Mouse (Mus musculus) frontal cortex, adult 2 months (tissue): ENCODE data around the gene Fbxo7. TPM values are rescaled to one million over a fixed set of nuclear protein-coding genes. Genes with fewer than 3 reads are reported as not detected.
A peak's percentile ranks its signal among the peaks of the same experiment; 100 is the strongest.

ENCODE experiments used
- DNase-seq, 2 experiments: peaks; one replicate each; pipeline ENCODE4 v3.0.0; 2022; ENCODE audit warnings: low spot score in 1 of 2; ENCODE audit errors: extremely low spot score in 1 of 2
- polyA plus RNA-seq: library from polyadenylated mRNA; depleted of rRNA; stranded (reverse); fragments of >200 nt; gene quantifications from 2 replicates; pipeline ENCODE4 v1.2.3, GENCODE M21; 2012; rRNA removed

Gene Fbxo7
- polyA plus RNA-seq, 1 experiment: 33.9 TPM

DNA sequence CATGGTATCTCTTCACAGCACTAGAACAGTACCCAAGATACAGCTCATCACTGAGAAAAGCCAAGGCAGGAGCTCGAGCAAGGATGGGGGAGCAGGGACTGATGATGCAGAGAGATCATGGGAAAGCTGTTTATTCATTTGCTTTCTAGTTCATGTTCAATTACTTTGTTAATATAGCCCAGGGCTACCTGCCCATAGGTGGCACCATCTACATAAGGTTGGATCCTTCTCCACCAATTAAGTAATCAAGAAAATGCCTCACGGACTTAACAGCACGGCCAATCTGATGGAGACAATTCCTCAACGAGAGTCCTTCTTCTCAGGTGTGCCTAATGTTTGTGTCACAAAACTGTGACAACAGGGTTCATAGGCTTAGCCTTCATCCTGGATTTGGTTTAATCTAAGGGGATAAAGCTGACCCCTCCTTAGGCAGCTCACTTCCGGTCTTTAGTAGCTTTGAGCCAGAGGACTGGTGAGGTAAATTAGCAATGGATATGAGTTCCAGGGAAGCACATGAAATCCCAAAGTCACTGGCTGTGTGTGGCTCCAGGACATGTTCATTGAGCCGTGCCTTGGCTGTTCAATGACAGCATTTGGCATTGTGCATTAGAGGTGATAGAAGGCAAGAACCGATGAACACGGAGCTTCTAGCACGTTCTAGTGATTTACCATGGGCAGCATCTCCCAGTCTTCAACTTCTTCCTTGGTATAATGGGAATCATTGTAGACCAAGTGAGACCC lies 53.4 kb downstream of the Fbxo7 start:
- DNase-seq: peak in 1 of 2 experiments; percentile 25

DNA sequence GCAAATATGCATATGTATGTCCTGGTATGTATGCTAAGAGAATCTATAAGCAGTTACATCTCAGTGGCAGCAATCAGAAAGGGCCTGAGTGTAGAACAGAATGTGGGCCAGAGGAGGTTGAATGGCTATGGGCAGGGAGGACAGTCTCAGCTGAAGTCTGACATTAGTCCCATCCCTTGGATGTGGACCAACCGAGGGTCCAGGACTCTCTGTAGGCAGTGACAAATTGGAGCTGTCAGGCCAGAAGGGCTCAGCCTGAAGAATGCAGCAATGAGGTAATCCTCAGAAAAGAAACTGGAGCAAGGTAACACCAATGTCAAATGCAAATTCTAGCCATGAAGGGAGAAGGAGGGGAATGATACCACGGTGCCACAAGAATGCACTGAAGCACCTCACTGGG lies 55.5 kb downstream of the Fbxo7 start:
- no peak for DNase-seq

DNA sequence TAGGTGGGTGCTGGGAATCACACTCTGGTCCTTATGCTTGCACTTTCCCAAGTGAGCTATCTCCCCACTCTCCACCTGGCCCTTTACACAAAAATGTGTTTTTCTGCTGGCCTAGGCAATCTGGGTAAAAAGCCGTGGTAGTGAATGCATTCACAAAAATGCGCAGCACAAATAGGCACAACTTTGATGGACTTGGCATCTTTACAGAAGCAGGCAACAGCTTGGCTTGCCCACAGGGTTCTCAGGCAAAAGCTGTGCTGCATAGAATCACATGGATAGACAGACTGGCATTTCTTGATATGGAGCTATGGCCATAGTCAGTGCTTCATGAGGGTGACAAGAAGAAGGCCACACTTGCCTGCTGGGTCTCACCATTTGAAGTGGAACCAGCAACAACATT lies 57.0 kb downstream of the Fbxo7 start:
- no peak for DNase-seq

DNA sequence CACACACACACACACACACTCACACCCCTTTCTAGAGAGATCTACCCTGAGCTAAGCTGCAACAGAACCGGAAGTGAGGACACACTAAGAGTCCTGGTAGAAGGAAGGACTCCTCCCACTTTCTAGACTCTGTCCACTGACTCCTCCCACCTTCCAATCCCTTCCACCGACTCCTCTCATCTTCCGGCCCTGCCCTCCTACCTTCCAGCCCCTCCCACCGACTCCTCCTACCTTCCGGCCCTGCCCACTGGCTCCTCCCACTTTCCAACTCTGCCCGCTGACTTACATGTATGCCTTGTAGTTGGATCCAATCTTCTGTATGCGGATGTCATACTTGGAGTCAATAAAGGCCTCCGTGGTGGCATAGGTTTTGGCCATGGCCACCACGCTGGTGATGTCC lies 58.1 kb downstream of the Fbxo7 start:
- DNase-seq: no peak

DNA sequence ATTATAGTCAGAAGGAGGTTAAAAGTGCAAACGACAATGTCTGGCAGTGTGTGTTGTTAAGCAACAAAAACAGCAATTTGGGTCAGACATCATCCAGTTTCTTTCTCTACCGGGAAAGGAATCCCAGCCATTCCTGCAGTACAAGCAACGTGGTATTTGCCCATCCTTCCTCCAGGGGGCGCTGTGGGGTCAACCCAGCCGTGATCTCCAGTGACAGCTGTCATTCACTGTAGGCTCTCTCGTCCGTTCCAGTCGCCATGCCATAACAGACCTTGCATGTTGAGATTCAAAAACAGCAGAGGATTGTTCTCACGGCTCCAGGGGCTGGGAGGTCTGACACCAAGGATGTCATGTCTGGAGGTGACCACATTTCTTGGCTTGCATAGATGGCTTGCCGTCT lies 70.1 kb downstream of the Fbxo7 start:
- DNase-seq: peak in 1 of 2 experiments; percentile 26

DNA sequence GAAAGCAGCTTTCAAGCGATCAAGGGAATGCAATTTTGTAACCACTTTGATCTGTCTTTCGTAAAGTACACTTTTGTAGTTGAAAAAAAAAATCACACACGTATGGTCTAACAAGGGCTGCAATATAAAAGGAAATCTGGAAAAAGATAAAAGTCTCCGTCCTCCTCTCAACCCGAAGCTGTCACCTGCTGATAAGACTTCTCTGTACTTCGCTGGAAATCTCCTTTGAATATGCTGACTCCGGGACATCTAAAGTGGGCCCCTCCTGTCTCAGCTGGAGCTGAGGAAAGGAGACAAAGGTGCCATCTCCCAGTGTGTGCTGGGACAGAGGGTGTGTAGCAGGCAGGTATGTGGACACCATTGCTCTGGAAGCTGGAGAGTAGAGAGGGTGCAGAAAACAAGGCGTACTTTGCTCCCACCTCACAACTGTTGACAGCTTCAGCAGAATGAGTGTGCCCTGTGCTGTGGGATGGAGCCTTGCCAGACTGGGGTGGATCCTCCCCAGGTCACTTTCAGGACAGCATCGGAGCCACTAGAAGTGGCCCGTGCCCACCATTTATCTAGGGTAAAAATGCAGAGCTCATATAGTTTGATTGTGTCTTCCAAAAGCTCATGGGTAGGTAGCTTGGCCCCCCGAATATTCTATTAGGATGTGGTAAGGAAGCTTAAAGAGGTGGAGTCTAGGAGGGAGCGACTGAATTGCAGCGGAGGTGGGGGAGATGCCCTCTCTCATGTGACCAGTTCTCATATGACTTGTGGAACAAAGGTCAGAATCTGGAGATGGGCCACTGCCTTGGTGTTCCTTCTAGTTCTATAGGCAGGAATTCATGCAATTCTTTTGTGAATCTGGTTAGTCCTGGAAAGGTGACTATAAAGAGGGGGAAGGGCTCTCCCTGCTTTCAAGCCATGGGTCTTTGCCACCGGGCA lies 71.6 kb downstream of the Fbxo7 start:
- DNase-seq: no peak

DNA sequence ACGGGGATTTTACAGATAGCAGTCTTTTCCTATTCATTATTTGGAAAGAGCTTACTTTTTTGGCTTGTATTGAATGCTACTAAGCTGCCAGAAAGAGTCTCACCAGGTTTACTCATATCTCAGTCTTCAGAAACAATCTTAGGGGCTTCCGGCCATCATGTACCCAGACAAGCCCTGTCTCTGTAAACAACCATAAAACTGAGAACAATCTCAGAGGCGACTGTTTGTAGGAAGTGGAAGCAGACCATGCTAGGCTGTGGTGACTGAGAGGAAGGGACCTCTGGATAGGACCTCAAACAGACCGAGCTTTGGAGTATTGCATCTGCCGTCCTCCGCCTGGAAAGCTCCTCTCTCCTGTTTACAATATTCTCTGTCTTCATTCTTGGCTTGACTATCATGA lies 76.6 kb downstream of the Fbxo7 start:
- DNase-seq: no peak

DNA sequence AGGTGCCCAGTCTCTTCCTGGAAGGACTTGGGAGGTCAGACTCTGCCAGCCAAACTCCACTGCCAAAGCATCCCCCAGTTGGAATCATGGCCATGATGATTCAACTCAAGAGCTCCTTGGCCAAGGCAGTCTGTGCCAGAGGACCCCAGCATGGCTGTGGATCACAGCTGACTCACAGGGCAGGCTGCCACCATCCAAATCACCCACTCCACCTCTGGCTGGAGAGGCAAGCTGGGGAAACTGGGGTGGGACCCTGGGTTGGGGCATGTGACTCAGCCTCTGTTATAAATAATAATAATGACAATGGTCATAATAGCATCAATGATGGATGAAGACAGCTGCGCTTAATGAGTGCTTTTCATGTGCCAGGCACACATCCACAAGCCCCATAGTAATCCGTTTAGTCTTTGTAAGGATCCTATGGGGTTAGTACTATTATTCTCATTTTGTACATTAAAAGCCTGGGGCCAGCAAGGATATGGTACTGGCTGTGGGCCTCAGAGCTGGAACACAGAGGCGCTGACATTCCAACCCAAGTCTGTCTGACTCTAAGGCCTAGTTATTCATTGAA lies 78.6 kb downstream of the Fbxo7 start:
- DNase-seq: no peak

Other genes with a start within 250 kb of the Fbxo7 start
- 17.7 and 21.0 TPM in 2 replicates for gene Pwp1, start 192.5 kb upstream of the Fbxo7 start, polyA plus RNA-seq
- 26.4 and 29.8 TPM in 2 replicates for gene Prdm4, start 104.8 kb upstream of the Fbxo7 start, polyA plus RNA-seq
- 0.44 and 0.56 TPM in 2 replicates for gene Ascl4, start 94.3 kb upstream of the Fbxo7 start, polyA plus RNA-seq
- gene Rtcb, start 64.1 kb upstream of the Fbxo7 start, polyA plus RNA-seq: 116 TPM in 2 replicates
- 0.12 and 0.13 TPM in 2 replicates for gene Bpifc, start 10.1 kb upstream of the Fbxo7 start, polyA plus RNA-seq